24 mouse cellular contexts compared by ENCODE assay signal in the genomic region with DNA sequence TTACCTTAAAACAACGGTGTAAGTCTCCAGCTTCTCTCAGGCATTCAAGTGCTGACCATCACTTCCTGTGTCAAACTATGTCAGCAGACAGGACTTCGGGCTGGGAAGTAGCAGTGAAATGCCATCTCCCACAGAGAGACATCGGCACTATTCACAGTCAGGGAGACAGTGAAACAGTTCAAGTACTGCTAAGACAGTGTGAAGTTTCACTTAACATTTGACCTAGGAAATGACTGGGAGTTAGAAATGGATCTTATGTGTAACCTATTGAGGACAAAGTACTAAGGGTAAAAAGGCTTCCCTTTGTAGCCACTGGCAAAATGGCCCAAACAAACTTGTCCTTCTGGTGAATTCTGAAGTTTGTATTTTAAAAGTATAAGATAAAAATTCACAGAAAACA. TPM values are rescaled to one million over a fixed set of nuclear protein-coding genes. Genes with fewer than 3 reads are reported as not detected.
DNase-seq lines count a peak whose midpoint lies in the region; ATAC-seq lines count a peak whose summit lies in the region.
"Had no signal": no experiment of that assay in that cellular context is flagged by ENCODE, and none has a peak within 500 bp of the region (broad histone marks: within the 10 kb centered on the region; RNA-seq: fewer than 3 reads in every experiment).

No protein-coding gene starts in this region.

- peaks cover 47% of the 10 kb centered on the region for H3K36me3 ChIP-seq in kidney, embryonic 14.5 days (ENCODE audit: control insufficient read depth, insufficient read depth, low read length)
- peaks cover 22% of the 10 kb centered on the region; the same call in 1 of the 2 replicates for H3K36me3 ChIP-seq in liver, embryonic 12.5 days

- no peaks in the 10 kb centered on the region for H3K9me3 ChIP-seq in kidney, embryonic 14.5 days (ENCODE audit: control insufficient read depth, low read length)
- H3K9me3 ChIP-seq in liver, embryonic 12.5 days (replicated peaks), result no peaks in the 10 kb centered on the region
- H3K9me3 ChIP-seq: embryonic facial prominence, embryonic 13.5 days; embryonic facial prominence, embryonic 15.5 days; forebrain, embryonic 10.5 days; forebrain, embryonic 12.5 days had no signal

- 90% methylated on average over 3 of the region's 3 CpGs for WGBS in kidney, embryonic 14.5 days
- WGBS in liver, embryonic 12.5 days (ENCODE audit: insufficient replicate concordance), result 74% methylated on average over 3 of the region's 3 CpGs

- no peaks in the 10 kb centered on the region for H3K27me3 ChIP-seq in kidney, embryonic 14.5 days (ENCODE audit: control insufficient read depth, insufficient read depth, low read length)
- no peaks in the 10 kb centered on the region for H3K27me3 ChIP-seq in liver, embryonic 12.5 days (replicated peaks)
- H3K27me3 ChIP-seq: embryonic facial prominence, embryonic 13.5 days; embryonic facial prominence, embryonic 15.5 days; forebrain, embryonic 12.5 days had no signal

- H3K9ac ChIP-seq in kidney, embryonic 14.5 days (ENCODE audit: low read depth, low read length), result no peak overlapping the region
- H3K9ac ChIP-seq in liver, embryonic 12.5 days, result peak overlapping the region; percentile 12; the same call in 1 of the 2 replicates
- H3K9ac ChIP-seq: embryonic facial prominence, embryonic 13.5 days; embryonic facial prominence, embryonic 15.5 days; forebrain, embryonic 12.5 days had no signal

- no peak overlapping the region for H3K27ac ChIP-seq in kidney, embryonic 14.5 days (ENCODE audit: low read depth, low read length)
- no peak overlapping the region for H3K27ac ChIP-seq in liver, embryonic 12.5 days
- H3K27ac ChIP-seq: embryonic facial prominence, embryonic 13.5 days; embryonic facial prominence, embryonic 15.5 days; forebrain, embryonic 10.5 days; forebrain, embryonic 12.5 days had no signal

- H3K4me2 ChIP-seq in kidney, embryonic 14.5 days (replicated peaks; ENCODE audit: low read depth, low read length), result no peak overlapping the region
- H3K4me2 ChIP-seq in liver, embryonic 12.5 days, result no peak overlapping the region
- H3K4me2 ChIP-seq: embryonic facial prominence, embryonic 13.5 days; embryonic facial prominence, embryonic 15.5 days; forebrain, embryonic 12.5 days had no signal

- ATAC-seq in kidney, embryonic 14.5 days (ENCODE audit: low FRiP score, low TSS enrichment), result no peak
- no peak for ATAC-seq in liver, embryonic 12.5 days
- no peak for ATAC-seq in frontal cortex, adult (ENCODE audit: low TSS enrichment)
- ATAC-seq: forebrain, embryonic 14.5 days had no signal

- H3K4me1 ChIP-seq in kidney, embryonic 14.5 days (ENCODE audit: control insufficient read depth, insufficient read depth, low read length), result no peaks in the 10 kb centered on the region
- H3K4me1 ChIP-seq in liver, embryonic 12.5 days, result no peaks in the 10 kb centered on the region
- H3K4me1 ChIP-seq: embryonic facial prominence, embryonic 13.5 days; embryonic facial prominence, embryonic 15.5 days; forebrain, embryonic 10.5 days; forebrain, embryonic 12.5 days had no signal

- no peak overlapping the region for H3K4me3 ChIP-seq in kidney, embryonic 14.5 days (ENCODE audit: low read length)
- H3K4me3 ChIP-seq in liver, embryonic 12.5 days, result no peak overlapping the region
- H3K4me3 ChIP-seq: embryonic facial prominence, embryonic 13.5 days; embryonic facial prominence, embryonic 15.5 days; erythroblast, embryonic 14.5 days; forebrain, embryonic 10.5 days; forebrain, embryonic 12.5 days had no signal

- peak; percentile 7 for DNase-seq in kidney, adult 18-20 months
- peak; percentile 11 to 41 for DNase-seq in kidney, adult 8-10 months
- no peak for DNase-seq in kidney, postnatal 10 days
- DNase-seq in liver, result no peak
- peak; percentile 10 to 17 for DNase-seq in kidney, postnatal 36 days
- DNase-seq: adrenal gland, adult 2 months; adrenal gland, postnatal 10 days; adrenal gland, postnatal 25 days; cerebellum, adult 11 months; cerebellum, adult 18-20 months; cerebellum, adult 8-10 months; cerebellum, adult 9-11 months; cerebellum, postnatal 14 days; cerebellum, postnatal 36 days; embryo, embryonic 11 days had no signal

RNA-seq across cellular contexts. Expression of a gene that starts 17.4 kb away (rescaled TPM):
- polyA plus RNA-seq in kidney, embryonic 14.5 days (2014; fragmentation: Nextera tagmentation; extraction: Ambion mirVana), result 22.7 and 30.4 TPM in 2 replicates
- 12.1 and 15.9 TPM in 2 replicates for polyA plus RNA-seq in liver, embryonic 12.5 days (2016; fragmentation: Nextera tagmentation; extraction: Ambion mirVana)

Comparison
In these comparisons a context has a peak if more than half of its experiments do, and no peak if none do; other contexts are left out.
1. DNase-seq: peak in kidney, adult 18-20 months (single experiment), kidney, adult 8-10 months (2 of 2) and kidney, postnatal 36 days (2 of 2); none in kidney, postnatal 10 days (single experiment) and liver (single experiment).